Mouse (Mus musculus) lung, postnatal 0 days (tissue): Measurements from ENCODE around the gene Nupl1. TPM values are rescaled to one million over a fixed set of nuclear protein-coding genes. Genes with fewer than 3 reads are reported as not detected.

Source experiments
- ATAC-seq: fragments of 200-750 bp; cut with Nextera tagmentation; 2 replicates; pipeline ENCODE4 v1.8.0; 2017; ENCODE audit warnings: moderate library complexity
- DNase-seq: peaks from one replicate; pipeline ENCODE4 v3.0.0-alpha.2; 2016; ENCODE audit warnings: low spot score
- H3K27ac ChIP-seq: fragments of 300-500 bp; sonication (generic); 2 replicates; pipeline ENCODE4 v1.5.1; 2014; ENCODE audit warnings: antibody characterized with exemption, mild to moderate bottlenecking, low read length, mixed read lengths
- H3K27me3 ChIP-seq: fragments of 300-500 bp; sonication (generic); replicated peaks from 2 replicates; pipeline ENCODE4 v1.6.1; 2014; ENCODE audit warnings: low read length, mixed read lengths; ENCODE audit not compliant: insufficient read depth
- H3K36me3 ChIP-seq: fragments of 300-500 bp; sonication (generic); 2 replicates; pipeline ENCODE4 v1.6.1; 2014; ENCODE audit warnings: low read length, mixed read lengths; ENCODE audit not compliant: insufficient read depth
- H3K4me1 ChIP-seq: fragments of 300-500 bp; sonication (generic); 2 replicates; pipeline ENCODE4 v1.6.1; 2014; ENCODE audit warnings: antibody characterized with exemption, low read depth, low read length, mixed read lengths; ENCODE audit not compliant: insufficient read depth
- H3K4me2 ChIP-seq: fragments of 300-500 bp; sonication (generic); replicated peaks from 2 replicates; pipeline ENCODE4 v1.6.1; 2014; ENCODE audit warnings: low read depth, mild to moderate bottlenecking, low read length, moderate library complexity, mixed read lengths
- H3K4me3 ChIP-seq: fragments of 300-500 bp; sonication (generic); 2 replicates; pipeline ENCODE4 v1.5.1; 2014; ENCODE audit warnings: low read depth, low read length
- H3K9ac ChIP-seq: fragments of 300-500 bp; sonication (generic); replicated peaks from 2 replicates; pipeline ENCODE4 v1.6.1; 2014; ENCODE audit warnings: low read depth, mild to moderate bottlenecking
- H3K9me3 ChIP-seq: fragments of 300-500 bp; sonication (generic); 2 replicates; pipeline ENCODE4 v1.6.1; 2016; ENCODE audit warnings: low read length, mixed read lengths
- CTCF ChIP-seq: IDR thresholded peaks from 2 replicates; pipeline ENCODE4 v1.5.1; 2016; ENCODE audit warnings: antibody characterized with exemption, mild to moderate bottlenecking
- EP300 ChIP-seq: IDR thresholded peaks from 2 replicates; pipeline ENCODE4 v1.6.1; 2016; ENCODE audit warnings: antibody characterized with exemption, mild to moderate bottlenecking, control low read depth
- WGBS: fragments of 180-500 bp; shearing (Covaris S2); extraction: QIAGEN DNeasy Blood & Tissue Kit; methylation state at CpG from one replicate; pipeline ENCODE4 v1.1.7; 2014; 5-methylcytosine and 5-hydroxymethylcytosine counted together
- polyA plus RNA-seq: library from polyadenylated mRNA; unstranded; fragments of >200 nt; fragmentation: Nextera tagmentation; extraction: Ambion mirVana; gene quantifications from 2 replicates; pipeline ENCODE4 v1.2.1, GENCODE M21; 2015

Gene Nupl1
- polyA plus RNA-seq, 1 experiment from 2014 or later = not detected

- Histone ChIP-seq H3K4me1 (no peaks in the 10 kb centered on the region), H3K27ac (no peak overlapping the region), H3K27me3 (0 out of 2 replicates have a peak, but pooled peaks cover 5% of the 10 kb centered on the region), H3K4me2 (no peak overlapping the region), H3K9me3 (no peaks in the 10 kb centered on the region), H3K36me3 (no peaks in the 10 kb centered on the region), H3K9ac (no peak overlapping the region), H3K4me3 (no peak overlapping the region)
- WGBS = 91% methylated on average over 2 of the region's 2 CpGs
- no peak for DNase-seq
- no peak for TF ChIP-seq CTCF
- TF ChIP-seq EP300 = no peak
- ATAC-seq = no peak
Observed at GRCm38 (mm10) chr14:60181306-60181705, 69.9 kb downstream of the Nupl1 start.

- Histone ChIP-seq H3K27me3 (peaks cover 11% of the 10 kb centered on the region; the same call in 1 of the 2 replicates), H3K27ac (no peak overlapping the region), H3K9me3 (no peaks in the 10 kb centered on the region), H3K36me3 (no peaks in the 10 kb centered on the region), H3K4me3 (no peak overlapping the region), H3K9ac (no peak overlapping the region), H3K4me2 (no peak overlapping the region), H3K4me1 (no peaks in the 10 kb centered on the region)
- TF ChIP-seq EP300 (no peak), CTCF (no peak)
- ATAC-seq (no peak), DNase-seq (peak; percentile 9)
- WGBS = 12% methylated on average over 2 of the region's 2 CpGs
Observed at GRCm38 (mm10) chr14:60178571-60178955, 72.7 kb downstream of the Nupl1 start.

- Histone ChIP-seq H3K36me3 (no peaks in the 10 kb centered on the region), H3K4me1 (no peaks in the 10 kb centered on the region), H3K4me3 (peak overlapping the region; percentile 51), H3K9me3 (no peaks in the 10 kb centered on the region), H3K27ac (no peak overlapping the region), H3K4me2 (peak overlapping the region; percentile 99), H3K9ac (no peak overlapping the region), H3K27me3 (peaks cover 11% of the 10 kb centered on the region; the same call in 1 of the 2 replicates)
- no peak for DNase-seq
- TF ChIP-seq CTCF (no peak), EP300 (no peak)
- 14% methylated on average over 35 of the region's 37 CpGs for WGBS
- ATAC-seq = no peak
Observed at GRCm38 (mm10) chr14:60177614-60178570, 73.3 kb downstream of the Nupl1 start.

- DNase-seq (peak; percentile 46), ATAC-seq (peak; percentile 77)
- Histone ChIP-seq H3K4me3 (peak overlapping the region; percentile 51), H3K9ac (no peak overlapping the region), H3K36me3 (no peaks in the 10 kb centered on the region), H3K4me2 (peak overlapping the region; percentile 99), H3K27ac (no peak overlapping the region), H3K4me1 (no peaks in the 10 kb centered on the region), H3K9me3 (no peaks in the 10 kb centered on the region), H3K27me3 (peaks cover 11% of the 10 kb centered on the region)
- TF ChIP-seq CTCF (no peak), EP300 (no peak)
- WGBS = 1% methylated on average over 37 of the region's 84 CpGs
Observed at GRCm38 (mm10) chr14:60176891-60177613, 74.2 kb downstream of the Nupl1 start.

- H3K36me3 ChIP-seq = no peaks in the 10 kb centered on the region
- H3K4me2 ChIP-seq = peak overlapping the region; percentile 99
- DNase-seq (peak; percentile 23), ATAC-seq (0 out of 2 replicates have a peak, but pooled peaks have one; percentile 4)
- H3K27me3 ChIP-seq = peaks cover 11% of the 10 kb centered on the region
- H3K27ac ChIP-seq = no peak overlapping the region
- no peaks in the 10 kb centered on the region for H3K9me3 ChIP-seq
- H3K4me1 ChIP-seq = no peaks in the 10 kb centered on the region
- peak overlapping the region; percentile 51 for H3K4me3 ChIP-seq
- 22% methylated on average over 9 of the region's 9 CpGs for WGBS
- H3K9ac ChIP-seq = no peak overlapping the region
- no peak for TF ChIP-seq CTCF
- TF ChIP-seq EP300 = no peak
Observed at GRCm38 (mm10) chr14:60176469-60176890, 74.8 kb downstream of the Nupl1 start.
